Mouse (Mus musculus) cerebellum, postnatal 25 days (tissue): ENCODE data around the gene Camsap1.

Source experiments
- DNase-seq, 2 experiments: peaks; one replicate each; pipeline ENCODE4 v3.0.0; 2021; ENCODE audit warnings: mixed read lengths in 2 of 2

Gene Camsap1

DNA sequence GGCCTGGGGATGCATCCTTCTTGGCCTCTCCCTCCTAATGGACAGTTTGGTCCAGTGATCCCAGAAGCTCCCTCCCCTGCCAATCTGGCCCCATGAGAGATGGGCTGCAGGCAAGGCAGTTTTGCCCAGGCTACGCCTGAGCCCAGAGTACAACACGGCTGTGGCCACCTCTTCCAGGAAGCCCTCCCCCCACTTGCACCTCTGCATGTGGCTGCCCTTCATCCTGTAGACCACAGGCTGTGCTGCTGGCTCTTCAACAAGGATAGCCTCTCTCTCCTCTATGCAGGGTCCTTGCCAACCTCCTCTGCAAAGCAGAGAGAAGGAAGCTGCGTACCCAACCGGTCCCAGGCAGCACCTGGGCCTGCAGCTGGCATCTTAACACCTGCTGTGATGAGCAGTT lies 104.0 kb downstream of the Camsap1 start:
- DNase-seq: peak in 1 of 2 experiments; percentile 58

DNA sequence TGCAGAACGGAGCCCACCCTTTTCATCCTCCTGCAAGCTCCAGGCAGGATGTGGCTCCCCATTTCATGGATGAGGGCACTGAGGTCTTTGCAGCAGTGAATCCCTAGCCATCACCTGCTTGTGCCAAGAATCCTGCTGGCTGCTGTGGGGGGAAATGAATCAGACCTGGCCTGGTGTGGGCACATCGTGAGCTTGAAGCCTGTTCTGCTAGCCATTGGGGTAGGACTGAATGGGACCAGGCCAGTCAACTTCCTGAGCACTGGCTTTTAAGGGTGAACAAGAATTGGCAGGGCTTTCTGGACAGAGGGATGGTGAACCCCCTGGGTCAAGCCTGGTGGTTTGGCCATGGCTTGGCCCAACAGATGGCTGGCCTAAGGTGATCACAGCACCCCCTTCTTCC lies 104.6 kb downstream of the Camsap1 start:
- DNase-seq: peak; percentile 77 to 81

DNA sequence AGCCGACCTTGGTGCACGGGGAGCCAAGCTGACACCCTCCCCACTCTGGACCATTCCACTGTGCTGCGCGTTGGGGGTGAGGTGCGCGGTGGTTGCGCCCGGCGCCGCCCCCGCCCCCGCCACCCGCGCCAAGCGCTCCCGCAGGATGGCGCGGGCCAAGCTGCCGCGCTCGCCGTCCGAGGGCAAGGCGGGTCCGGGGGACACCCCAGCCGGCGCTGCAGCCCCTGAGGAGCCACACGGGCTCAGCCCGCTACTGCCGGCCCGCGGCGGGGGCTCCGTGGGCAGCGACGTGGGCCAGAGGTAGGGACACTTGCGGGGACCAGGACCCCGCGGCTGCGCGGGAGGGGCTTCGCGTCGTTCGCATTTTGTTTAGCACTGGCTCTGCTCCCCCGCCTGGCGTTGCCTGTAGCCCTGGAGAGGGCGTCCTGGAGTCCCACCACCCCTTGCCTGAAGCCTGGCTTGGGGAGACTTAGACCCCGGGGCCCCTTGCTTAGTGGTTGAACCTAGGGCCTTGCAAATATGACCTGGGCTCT lies 105.3 kb downstream of the Camsap1 start:
- peak; percentile 88 to 91 for DNase-seq

- DNase-seq: no peak
Measured at GRCm38 (mm10) chr2:25877250-25877735, 105.8 kb downstream of the Camsap1 start.
